Mouse (Mus musculus): ENCODE measurements around the gene Smarca5.

DNA sequence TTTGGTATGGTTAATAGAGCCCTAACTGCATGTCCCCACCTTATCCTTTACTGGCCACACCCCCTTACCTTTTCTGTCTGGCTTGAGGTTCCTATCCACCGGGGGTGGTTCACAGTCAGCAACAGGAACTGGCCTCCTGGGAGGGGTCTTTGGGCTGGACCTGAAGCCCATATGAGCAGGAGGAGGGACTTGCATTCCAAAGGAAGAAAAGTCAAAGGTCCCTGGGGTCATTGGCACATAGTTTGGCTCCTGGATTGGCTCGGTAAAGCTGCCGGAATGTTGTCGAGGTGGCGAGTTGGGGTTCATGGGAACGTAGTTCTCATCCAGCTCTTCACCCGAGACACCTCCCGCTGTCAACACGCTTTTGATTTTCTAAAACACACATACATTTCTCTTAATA lies 45.3 kb upstream of the Smarca5 start:
- TF ChIP-seq CTCF (IDR thresholded peaks at IDR 0.05; ENCODE audit: control insufficient read depth, insufficient read depth, insufficient read length) (no peak), MAX (IDR thresholded peaks at IDR 0.05) (no peak)
